Mouse (Mus musculus) urinary bladder, adult 2 months (tissue): ENCODE results near the gene Ncbp3. TPM values are rescaled to one million over a fixed set of nuclear protein-coding genes. Genes with fewer than 3 reads are reported as not detected.

ENCODE experiments used
- DNase-seq: peaks from one replicate; pipeline ENCODE4 v3.0.0; 2022; ENCODE audit warnings: low spot score
- polyA plus RNA-seq: library from polyadenylated mRNA; depleted of rRNA; stranded (reverse); fragments of >200 nt; gene quantifications from 2 replicates; pipeline ENCODE4 v1.2.3, GENCODE M21; 2012; rRNA removed

The Ncbp3 gene
- polyA plus RNA-seq: 3.7 and 4.6 TPM in 2 replicates

DNA sequence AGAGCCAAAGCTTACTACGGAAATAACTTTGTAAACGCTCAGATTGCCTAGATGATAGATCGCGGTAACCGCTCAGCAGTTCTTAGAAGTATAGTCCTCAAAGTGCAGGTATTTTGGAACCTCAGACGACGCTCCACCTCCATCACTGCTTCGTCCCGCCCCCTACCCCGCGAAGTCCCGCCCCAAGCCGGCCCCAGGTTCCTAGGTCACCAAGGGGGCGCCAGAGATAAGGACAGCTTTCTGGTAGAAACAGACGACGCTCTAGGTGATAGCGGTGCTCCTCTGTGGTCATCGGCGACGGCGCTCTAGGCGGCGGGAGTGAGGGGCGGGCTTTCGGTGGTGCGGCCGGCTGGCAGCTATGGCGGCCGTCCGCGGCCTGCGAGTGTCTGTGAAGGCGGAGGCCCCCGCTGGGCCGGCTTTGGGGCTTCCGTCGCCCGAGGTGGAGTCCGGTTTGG, at the start of gene Ncbp3:
TSS of gene Ncbp3 (plus strand) at position 242 of the 455 bp plus-strand sequence.
- DNase-seq: peak; percentile 88

GRCm38 (mm10) chr11:72998771-72999170, 48.8 kb upstream of the Ncbp3 start, which contains the start of gene P2rx1:
Gene P2rx1, plus strand, starts transcription at chr11:72999103.
- DNase-seq: no peak

DNA sequence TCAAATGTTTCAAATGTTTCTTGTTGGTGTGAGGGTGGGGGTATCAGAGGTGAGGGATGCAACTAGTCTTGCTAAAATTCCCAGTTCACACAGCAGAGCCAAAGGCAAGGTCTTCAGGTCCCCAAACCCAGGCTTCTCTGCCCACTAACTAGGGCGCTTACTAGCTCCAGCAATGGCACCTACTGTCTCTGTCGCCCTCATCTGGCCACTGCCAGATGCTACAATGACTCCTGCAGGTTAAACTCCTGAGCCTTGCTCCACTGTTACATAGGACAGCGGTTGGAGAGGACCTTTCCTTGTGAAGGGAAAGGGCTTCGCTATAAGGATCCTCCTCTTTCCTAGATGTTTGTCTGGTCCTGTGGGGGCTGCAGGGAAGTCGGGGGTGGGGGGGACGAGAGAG, 46.6 kb upstream of the Ncbp3 start:
- no peak for DNase-seq

- DNase-seq: no peak
Measured at GRCm38 (mm10) chr11:73006377-73006776, 41.2 kb upstream of the Ncbp3 start.

DNA sequence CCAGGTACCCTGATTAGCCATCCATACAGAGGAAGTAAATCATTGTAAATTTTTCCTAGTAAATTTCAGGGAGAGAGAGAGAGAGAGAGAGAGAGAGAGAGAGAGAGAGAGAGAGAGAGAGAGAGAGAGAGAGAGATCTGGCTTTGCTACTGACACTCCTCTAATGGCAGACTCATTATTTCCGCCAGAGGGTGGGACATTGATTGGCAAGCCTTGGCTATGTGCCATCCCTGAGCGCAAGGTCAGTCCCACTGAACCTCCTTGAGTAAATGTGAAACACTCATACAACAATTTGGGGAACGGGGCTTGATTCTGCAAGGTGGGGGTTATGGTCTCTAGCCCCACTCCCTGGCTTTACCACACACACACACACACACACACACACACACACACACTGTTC, 40.5 kb upstream of the Ncbp3 start:
- no peak for DNase-seq

- no peak for DNase-seq
Measured at GRCm38 (mm10) chr11:73007698-73008481, 39.7 kb upstream of the Ncbp3 start.

GRCm38 (mm10) chr11:73008826-73009225, 38.8 kb upstream of the Ncbp3 start:
- no peak for DNase-seq

- no peak for DNase-seq
Measured at GRCm38 (mm10) chr11:73009531-73010274, 37.9 kb upstream of the Ncbp3 start.

- no peak for DNase-seq
Measured at GRCm38 (mm10) chr11:73013981-73014380, 33.6 kb upstream of the Ncbp3 start.

DNA sequence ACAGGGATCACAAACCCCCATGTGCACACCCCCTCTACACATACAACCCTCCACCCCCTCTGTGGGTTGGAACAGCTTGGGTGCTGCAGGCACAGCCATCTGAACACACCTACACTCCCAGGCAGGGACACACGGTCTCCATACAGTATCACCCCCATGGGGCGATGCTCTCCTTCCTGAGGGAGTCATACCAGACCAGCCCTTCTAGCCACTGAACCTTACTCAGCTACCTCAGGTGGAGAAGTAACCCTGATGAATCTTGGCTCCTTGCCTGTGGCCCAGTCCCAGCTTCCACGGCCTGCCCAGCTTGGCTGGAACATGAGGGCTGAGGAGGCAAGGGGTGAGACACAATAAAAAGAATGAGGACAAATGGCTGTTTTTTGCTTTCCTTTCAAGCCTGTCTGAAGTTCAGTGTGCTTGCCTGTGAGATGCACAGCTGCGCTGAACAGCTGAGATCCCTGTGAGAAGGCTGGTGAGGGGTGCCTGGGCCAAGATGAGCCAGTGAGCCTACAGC, 32.7 kb upstream of the Ncbp3 start:
- DNase-seq: no peak

DNA sequence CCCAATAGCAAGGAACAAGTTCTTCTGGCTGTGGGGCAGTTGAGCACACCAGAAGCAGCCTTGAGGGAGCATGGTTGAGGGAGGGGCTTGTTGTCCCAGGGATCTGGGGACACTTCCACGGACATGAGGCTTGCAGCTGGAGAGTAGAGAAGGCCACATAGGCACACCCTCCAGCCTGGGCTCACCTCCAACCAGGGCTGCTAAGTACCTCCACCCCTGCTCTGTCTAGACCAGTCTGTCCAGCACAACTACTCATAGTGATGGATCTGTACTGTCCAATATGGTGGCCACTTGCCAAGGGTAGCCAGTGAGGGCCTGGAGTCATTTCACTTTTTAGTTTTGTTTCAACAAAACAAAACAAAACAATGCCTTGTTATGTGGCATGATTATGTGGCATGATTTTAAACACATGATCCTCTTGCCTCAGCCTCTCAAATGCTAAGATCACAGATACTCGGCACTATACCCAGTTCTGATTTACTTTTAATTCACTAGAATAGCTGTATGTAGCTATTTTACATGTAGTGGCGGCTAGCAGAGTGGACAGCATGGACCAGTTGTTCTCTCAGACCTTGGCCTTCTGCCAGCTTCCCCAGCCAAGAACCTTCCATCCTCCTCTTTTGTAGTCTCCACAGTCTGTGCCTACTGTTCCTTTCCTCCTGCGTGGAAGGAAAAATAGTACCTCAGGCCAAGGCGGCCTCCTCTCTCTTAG, 32.0 kb upstream of the Ncbp3 start:
- DNase-seq: no peak

GRCm38 (mm10) chr11:73016103-73016420, 31.5 kb upstream of the Ncbp3 start:
- no peak for DNase-seq

DNA sequence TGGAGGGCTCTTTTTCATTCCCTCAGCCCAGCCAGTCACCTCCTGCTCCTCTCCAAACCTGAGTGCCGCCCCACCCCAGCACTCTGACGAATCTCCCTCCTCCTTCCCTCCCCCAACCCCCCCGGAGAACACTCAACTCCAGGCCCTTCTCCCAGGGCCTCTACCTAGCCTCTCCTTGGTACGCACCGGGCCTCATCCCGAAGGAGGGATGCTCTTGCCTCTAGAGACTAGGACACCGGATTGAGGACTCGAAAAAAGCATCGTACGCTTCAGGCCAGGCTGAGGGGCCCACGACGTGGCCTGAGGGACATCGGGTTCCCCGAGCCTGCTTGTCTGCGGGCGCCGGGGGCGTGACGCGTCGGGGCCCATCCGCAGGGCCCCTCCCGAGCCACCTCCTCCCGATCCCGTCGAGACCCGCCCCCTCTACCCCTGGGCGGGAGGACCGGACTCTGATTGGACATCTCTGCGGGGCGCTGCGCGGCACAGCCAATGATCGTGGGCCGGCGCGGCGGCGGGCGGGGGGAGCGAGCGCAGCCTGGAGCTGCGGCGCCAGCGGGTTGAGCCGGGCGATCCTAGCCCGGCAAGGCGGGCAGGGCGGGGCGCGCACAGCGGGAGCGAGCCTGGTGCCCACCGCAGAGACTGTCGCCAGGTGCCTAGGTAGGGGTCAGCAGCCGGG, 29.0 kb upstream of the Ncbp3 start, which contains the start of gene Camkk1:
TSS of gene Camkk1 (plus strand) at position 538 of the 676 bp plus-strand sequence.
- DNase-seq: peak; percentile 87

- DNase-seq: no peak
Measured at GRCm38 (mm10) chr11:73019147-73019795, 28.3 kb upstream of the Ncbp3 start.

GRCm38 (mm10) chr11:73020953-73021800, 26.4 kb upstream of the Ncbp3 start:
- no peak for DNase-seq

DNA sequence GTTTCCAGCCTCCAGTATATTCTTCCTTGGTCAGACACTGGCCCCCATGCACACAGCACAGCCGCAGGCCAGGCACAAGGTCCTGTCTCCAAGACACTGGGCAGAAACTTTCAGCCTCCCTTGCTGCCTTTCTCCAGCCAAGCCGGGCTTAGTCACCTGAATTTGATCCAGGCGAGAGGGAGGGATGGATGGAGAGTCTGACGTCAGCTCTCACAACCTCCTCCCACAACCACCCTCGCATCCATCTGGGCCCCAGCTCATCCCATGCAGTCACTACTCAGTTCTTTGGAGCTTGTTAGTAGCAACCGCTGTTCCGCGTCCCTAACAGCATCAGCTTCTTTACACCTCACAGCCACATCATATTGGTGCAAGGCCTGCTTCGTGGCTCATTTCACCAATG, 24.5 kb upstream of the Ncbp3 start:
- DNase-seq: no peak

DNA sequence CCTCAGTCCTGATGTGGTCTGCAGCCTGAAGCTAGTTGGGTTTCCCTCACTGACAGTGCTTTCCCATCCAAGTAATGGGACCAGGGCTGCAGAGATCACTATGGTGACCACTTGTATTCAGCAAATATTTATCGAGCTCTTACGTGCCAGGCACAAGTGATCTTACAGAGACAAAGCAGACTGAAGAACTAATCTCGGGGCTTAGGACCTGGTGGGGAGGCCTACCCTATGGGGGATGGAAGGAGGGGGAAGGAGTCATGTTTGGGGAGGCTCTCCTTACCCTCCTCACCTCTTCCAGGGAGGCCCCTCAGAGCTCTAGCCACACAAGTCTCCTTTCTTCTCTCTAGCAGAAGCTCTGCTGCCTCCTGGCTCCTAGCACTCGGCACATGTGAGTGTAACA, 23.8 kb upstream of the Ncbp3 start:
- no peak for DNase-seq

GRCm38 (mm10) chr11:73024236-73024904, 23.2 kb upstream of the Ncbp3 start:
- DNase-seq: no peak

- no peak for DNase-seq
Measured at GRCm38 (mm10) chr11:73026961-73027360, 20.6 kb upstream of the Ncbp3 start.
